Mouse (Mus musculus): ENCODE data around the gene Lipt1. TPM values are rescaled to one million over a fixed set of nuclear protein-coding genes. Genes with fewer than 3 reads are reported as not detected.

Gene Lipt1
- total RNA-seq, 2 experiments from 2014 or later, result 7.6 to 7.7 TPM

GRCm38 (mm10) chr1:37890025-37890652 lies 18.6 kb downstream of the Lipt1 start, which contains the start of the genes Mitd1 and Mrpl30:
Mitd1 (minus strand) TSS chr1:37890411.
Mrpl30 (plus strand) TSS chr1:37890477.
- intact Hi-C loops (cut with DNase I), result loop anchor here (5.0 kb wide), 1 partner anchor 107 kb away; the partner anchor contains the start of genes Eif5b and Txndc9
- peak; percentile 91 to 94 for DNase-seq (ENCODE audit: low spot score in 2 of 2)

- no peak for DNase-seq (ENCODE audit: low spot score in 2 of 2)
These were observed 19.9 kb downstream of the Lipt1 start for GRCm38 (mm10) chr1:37891400-37891799.

GRCm38 (mm10) chr1:37894606-37895005 lies 23.1 kb downstream of the Lipt1 start:
- intact Hi-C loops (cut with DNase I), result loop anchor here (5.0 kb wide), 1 partner anchor 103 kb away; the partner anchor contains the start of genes Eif5b and Txndc9
- DNase-seq (ENCODE audit: low spot score in 2 of 2), result no peak

More at GRCm38 (mm10) chr1:37891400-37891799, 19.9 kb downstream of the Lipt1 start:
- intact Hi-C loops (cut with DNase I), result loop anchor here (5.0 kb wide), 1 partner anchor 106 kb away; the partner anchor contains the start of genes Eif5b and Txndc9

GRCm38 (mm10) chr1:37899816-37900215 lies 28.3 kb downstream of the Lipt1 start:
- no peak for DNase-seq (ENCODE audit: low spot score in 2 of 2)
- intact Hi-C loops (cut with DNase I), result loop anchor here (5.0 kb wide), 1 partner anchor 87 kb away; no protein-coding TSS in a partner anchor

- intact Hi-C loops (cut with DNase I), result loop anchor here (5.0 kb wide), 1 partner anchor 87 kb away; no protein-coding TSS in a partner anchor
- no peak for DNase-seq (ENCODE audit: low spot score in 2 of 2)
These were observed 28.8 kb downstream of the Lipt1 start for GRCm38 (mm10) chr1:37900288-37900687.

GRCm38 (mm10) chr1:37903178-37903577 lies 31.6 kb downstream of the Lipt1 start:
- DNase-seq (ENCODE audit: low spot score in 2 of 2), result peak; percentile 26 to 41
- intact Hi-C loops (cut with DNase I), result loop anchor here (5.0 kb wide), 1 partner anchor 84 kb away; no protein-coding TSS in a partner anchor

- intact Hi-C loops (cut with DNase I), result no loop called here
- no peak for DNase-seq (ENCODE audit: low spot score in 2 of 2)
These were observed 41.2 kb downstream of the Lipt1 start for GRCm38 (mm10) chr1:37912751-37913150.

GRCm38 (mm10) chr1:37916393-37916792 lies 44.9 kb downstream of the Lipt1 start, which contains the start of gene Lyg2:
Lyg2 (minus strand) TSS chr1:37916493.
- no peak for DNase-seq (ENCODE audit: low spot score in 2 of 2)
- intact Hi-C loops (cut with DNase I), result no loop called here

GRCm38 (mm10) chr1:37917666-37918065 lies 46.1 kb downstream of the Lipt1 start:
- DNase-seq (ENCODE audit: low spot score in 2 of 2), result no peak
- intact Hi-C loops (cut with DNase I), result no loop called here

- intact Hi-C loops (cut with DNase I), result no loop called here
- DNase-seq (ENCODE audit: low spot score in 2 of 2), result no peak
These were observed 46.6 kb downstream of the Lipt1 start for GRCm38 (mm10) chr1:37918096-37918495.

GRCm38 (mm10) chr1:37922536-37922935 lies 51.0 kb downstream of the Lipt1 start:
- peak in 1 of 2 experiments; percentile 22 for DNase-seq (ENCODE audit: low spot score in 2 of 2)
- intact Hi-C loops (cut with DNase I), result no loop called here

Other genes starting within 250 kb of the Lipt1 start
- 100 to 1,000 TPM; 177 to 178 TPM for gene 2010300C02Rik, start 151.7 kb upstream of the Lipt1 start, total RNA-seq (2021)
- 10 to 100 TPM; 16.7 to 17.3 TPM for gene Tsga10, start 5.3 kb upstream of the Lipt1 start, total RNA-seq (2021)
- gene Mitd1, start 18.7 kb downstream of the Lipt1 start, total RNA-seq (2021), result 10 to 100 TPM in 1 of 2 experiments, 1 to 10 TPM in 1; 8.3 to 11.4 TPM
- 100 to 1,000 TPM; 142 to 149 TPM for gene Mrpl30, start 18.7 kb downstream of the Lipt1 start, total RNA-seq (2021)
- under 1 TPM in 1 of 2 experiments, not detected in 1; 0.13 TPM for gene Lyg2, start 44.8 kb downstream of the Lipt1 start, total RNA-seq (2021)
- not detected for gene Lyg1, start 86.0 kb downstream of the Lipt1 start, total RNA-seq (2021)
- 10 to 100 TPM; 54.8 to 59.9 TPM for gene Txndc9, start 126.2 kb downstream of the Lipt1 start, total RNA-seq (2021)
- gene Eif5b, start 126.3 kb downstream of the Lipt1 start, total RNA-seq (2021), result 10 to 100 TPM; 34.6 to 34.7 TPM